Mouse (Mus musculus) hindbrain, embryonic 12.5 days (tissue): ENCODE measurements around the gene Pla2g4d. TPM values are rescaled to one million over a fixed set of nuclear protein-coding genes. Genes with fewer than 3 reads are reported as not detected.

Experiments
- ATAC-seq: fragments of 200-750 bp; cut with Nextera tagmentation; 2 replicates; pipeline ENCODE4 v1.8.0; 2017; ENCODE audit warnings: moderate TSS enrichment; ENCODE audit not compliant: low FRiP score
- H3K27ac ChIP-seq: fragments of 300-500 bp; sonication (generic); 2 replicates; pipeline ENCODE4 v1.5.1; 2016; ENCODE audit warnings: mild to moderate bottlenecking
- H3K27me3 ChIP-seq: fragments of 300-500 bp; sonication (generic); 2 replicates; pipeline ENCODE4 v1.6.1; 2016; ENCODE audit warnings: mild to moderate bottlenecking
- H3K36me3 ChIP-seq: fragments of 300-500 bp; sonication (generic); 2 replicates; pipeline ENCODE4 v1.6.1; 2016; ENCODE audit warnings: mild to moderate bottlenecking
- H3K4me1 ChIP-seq: fragments of 300-500 bp; sonication (generic); 2 replicates; pipeline ENCODE4 v1.6.1; 2016
- H3K4me2 ChIP-seq: fragments of 300-500 bp; sonication (generic); replicated peaks from 2 replicates; pipeline ENCODE4 v1.6.1; 2016; ENCODE audit warnings: mild to moderate bottlenecking
- H3K4me3 ChIP-seq: fragments of 300-500 bp; sonication (generic); 2 replicates; pipeline ENCODE4 v1.5.1; 2016; ENCODE audit warnings: mild to moderate bottlenecking
- H3K9ac ChIP-seq: fragments of 300-500 bp; sonication (generic); 2 replicates; pipeline ENCODE4 v1.6.1; 2016; ENCODE audit warnings: mild to moderate bottlenecking, moderate library complexity
- H3K9me3 ChIP-seq: fragments of 300-500 bp; sonication (generic); replicated peaks from 2 replicates; pipeline ENCODE4 v1.6.1; 2016; ENCODE audit warnings: mild to moderate bottlenecking
- WGBS: fragments of 180-500 bp; shearing (Covaris S2); methylation state at CpG from one replicate; pipeline ENCODE4 v1.1.7; 2016; 5-methylcytosine and 5-hydroxymethylcytosine counted together
- polyA plus RNA-seq: library from polyadenylated mRNA; unstranded; fragments of >200 nt; fragmentation: Nextera tagmentation; extraction: Ambion mirVana; gene quantifications from 2 replicates; pipeline ENCODE4 v1.2.1, GENCODE M21; 2016

Pla2g4d gene
- not detected in 2 replicates for polyA plus RNA-seq

- WGBS: 73% methylated on average over 5 of the region's 5 CpGs
- ATAC-seq: no peak
- Histone ChIP-seq H3K4me1 (no peaks in the 10 kb centered on the region; the same call in 1 of the 2 replicates), H3K27ac (no peak within 1 kb of the TSS), H3K4me2 (no peak within 1 kb of the TSS), H3K9me3 (no peaks in the 10 kb centered on the region), H3K4me3 (no peak within 1 kb of the TSS), H3K9ac (no peak within 1 kb of the TSS), H3K27me3 (no peaks in the 10 kb centered on the region), H3K36me3 (no peaks in the 10 kb centered on the region)
Observed at GRCm38 (mm10) chr2:120288995-120289394, at the start of gene Pla2g4d. Pla2g4d (minus strand) TSS chr2:120289197.

- Histone ChIP-seq H3K27me3 (no peaks in the 10 kb centered on the region), H3K9me3 (no peaks in the 10 kb centered on the region), H3K4me3 (no peak overlapping the region), H3K9ac (no peak overlapping the region), H3K27ac (no peak overlapping the region), H3K36me3 (peaks cover 79% of the 10 kb centered on the region), H3K4me2 (no peak overlapping the region), H3K4me1 (no peaks in the 10 kb centered on the region)
- 83% methylated on average over 2 of the region's 2 CpGs for WGBS
- no peak for ATAC-seq
Observed at GRCm38 (mm10) chr2:120337886-120338285, 48.9 kb upstream of the Pla2g4d start.

- 91% methylated on average over 4 of the region's 4 CpGs for WGBS
Observed at GRCm38 (mm10) chr2:120331575-120331974, 42.6 kb upstream of the Pla2g4d start.

GRCm38 (mm10) chr2:120315077-120315476 is 26.1 kb upstream of the Pla2g4d start:
- Histone ChIP-seq H3K9ac (no peak overlapping the region), H3K4me3 (no peak overlapping the region), H3K4me2 (no peak overlapping the region), H3K9me3 (no peaks in the 10 kb centered on the region), H3K27me3 (no peaks in the 10 kb centered on the region), H3K27ac (no peak overlapping the region), H3K4me1 (no peaks in the 10 kb centered on the region), H3K36me3 (peaks cover 38% of the 10 kb centered on the region)
- 77% methylated on average over 4 of the region's 4 CpGs for WGBS
- no peak for ATAC-seq

More at GRCm38 (mm10) chr2:120331575-120331974, 42.6 kb upstream of the Pla2g4d start:
- Histone ChIP-seq H3K36me3 (peaks cover 79% of the 10 kb centered on the region), H3K27ac (no peak overlapping the region), H3K4me1 (no peaks in the 10 kb centered on the region), H3K27me3 (no peaks in the 10 kb centered on the region), H3K4me3 (no peak overlapping the region), H3K4me2 (no peak overlapping the region), H3K9ac (no peak overlapping the region), H3K9me3 (no peaks in the 10 kb centered on the region)
- ATAC-seq: no peak

GRCm38 (mm10) chr2:120314487-120314886 is 25.5 kb upstream of the Pla2g4d start:
- WGBS: 88% methylated on average over 4 of the region's 4 CpGs

GRCm38 (mm10) chr2:120313976-120314375 is 25.0 kb upstream of the Pla2g4d start, which contains the start of gene Pla2g4f:
Pla2g4f (minus strand) TSS chr2:120314165.
- peaks cover 29% of the 10 kb centered on the region for H3K36me3 ChIP-seq
- no peak within 1 kb of the TSS for H3K27ac ChIP-seq
- 71% methylated on average over 3 of the region's 3 CpGs for WGBS

More at GRCm38 (mm10) chr2:120314487-120314886, 25.5 kb upstream of the Pla2g4d start:
- Histone ChIP-seq H3K36me3 (peaks cover 35% of the 10 kb centered on the region), H3K9ac (no peak overlapping the region), H3K4me1 (no peaks in the 10 kb centered on the region), H3K9me3 (no peaks in the 10 kb centered on the region), H3K27ac (no peak overlapping the region), H3K4me3 (no peak overlapping the region), H3K4me2 (no peak overlapping the region), H3K27me3 (no peaks in the 10 kb centered on the region)
- no peak for ATAC-seq

GRCm38 (mm10) chr2:120312276-120312825 is 23.4 kb upstream of the Pla2g4d start:
- Histone ChIP-seq H3K4me1 (no peaks in the 10 kb centered on the region), H3K9ac (no peak overlapping the region), H3K27ac (no peak overlapping the region), H3K4me2 (no peak overlapping the region), H3K9me3 (no peaks in the 10 kb centered on the region), H3K27me3 (no peaks in the 10 kb centered on the region), H3K36me3 (peaks cover 14% of the 10 kb centered on the region), H3K4me3 (no peak overlapping the region)
- 82% methylated on average over 7 of the region's 7 CpGs for WGBS
- no peak for ATAC-seq

More at GRCm38 (mm10) chr2:120313976-120314375, 25.0 kb upstream of the Pla2g4d start, which contains the start of gene Pla2g4f:
- Histone ChIP-seq H3K9me3 (no peaks in the 10 kb centered on the region), H3K27me3 (no peaks in the 10 kb centered on the region), H3K4me1 (no peaks in the 10 kb centered on the region), H3K9ac (no peak within 1 kb of the TSS), H3K4me3 (no peak within 1 kb of the TSS), H3K4me2 (no peak within 1 kb of the TSS)
- no peak for ATAC-seq

- no peaks in the 10 kb centered on the region for H3K36me3 ChIP-seq
- H3K27ac ChIP-seq: no peak overlapping the region
- WGBS: 33% methylated on average over 3 of the region's 3 CpGs
- ATAC-seq: no peak
- H3K27me3 ChIP-seq: no peaks in the 10 kb centered on the region
- no peak overlapping the region for H3K4me2 ChIP-seq
- no peak overlapping the region for H3K9ac ChIP-seq
- H3K9me3 ChIP-seq: no peaks in the 10 kb centered on the region
- H3K4me1 ChIP-seq: no peaks in the 10 kb centered on the region
- no peak overlapping the region for H3K4me3 ChIP-seq
Observed at GRCm38 (mm10) chr2:120304113-120304512, 15.1 kb upstream of the Pla2g4d start.

GRCm38 (mm10) chr2:120301076-120301475 is 12.1 kb upstream of the Pla2g4d start:
- Histone ChIP-seq H3K36me3 (no peaks in the 10 kb centered on the region), H3K4me3 (no peak overlapping the region), H3K9ac (no peak overlapping the region), H3K27ac (no peak overlapping the region), H3K4me2 (no peak overlapping the region), H3K4me1 (no peaks in the 10 kb centered on the region), H3K27me3 (no peaks in the 10 kb centered on the region), H3K9me3 (no peaks in the 10 kb centered on the region)
- 91% methylated on average over 6 of the region's 6 CpGs for WGBS
- ATAC-seq: no peak

- no peaks in the 10 kb centered on the region for H3K27me3 ChIP-seq
- H3K27ac ChIP-seq: no peak overlapping the region
- no peaks in the 10 kb centered on the region for H3K9me3 ChIP-seq
- WGBS: 87% methylated on average over 4 of the region's 4 CpGs
- no peak overlapping the region for H3K4me2 ChIP-seq
- ATAC-seq: no peak
- no peaks in the 10 kb centered on the region for H3K4me1 ChIP-seq
- no peak overlapping the region for H3K9ac ChIP-seq
- no peak overlapping the region for H3K4me3 ChIP-seq
- H3K36me3 ChIP-seq: no peaks in the 10 kb centered on the region
Observed at GRCm38 (mm10) chr2:120299866-120300265, 10.9 kb upstream of the Pla2g4d start.

- Histone ChIP-seq H3K4me1 (no peaks in the 10 kb centered on the region), H3K27me3 (no peaks in the 10 kb centered on the region), H3K36me3 (no peaks in the 10 kb centered on the region), H3K4me3 (no peak overlapping the region), H3K4me2 (no peak overlapping the region), H3K27ac (no peak overlapping the region), H3K9ac (no peak overlapping the region), H3K9me3 (no peaks in the 10 kb centered on the region)
- WGBS: 6% methylated on average over 2 of the region's 2 CpGs
- ATAC-seq: no peak
Observed at GRCm38 (mm10) chr2:120296160-120296559, 7.2 kb upstream of the Pla2g4d start.

- Histone ChIP-seq H3K9ac (no peak overlapping the region), H3K36me3 (no peaks in the 10 kb centered on the region), H3K9me3 (no peaks in the 10 kb centered on the region), H3K4me1 (no peaks in the 10 kb centered on the region), H3K27ac (no peak overlapping the region), H3K27me3 (no peaks in the 10 kb centered on the region), H3K4me2 (no peak overlapping the region), H3K4me3 (no peak overlapping the region)
- 85% methylated on average over 8 of the region's 9 CpGs for WGBS
- ATAC-seq: no peak
Observed at GRCm38 (mm10) chr2:120291471-120292078, 2.6 kb upstream of the Pla2g4d start.

GRCm38 (mm10) chr2:120288401-120288800 is 596 bp downstream of the Pla2g4d start:
- Histone ChIP-seq H3K27me3 (no peaks in the 10 kb centered on the region), H3K9me3 (no peaks in the 10 kb centered on the region), H3K4me3 (no peak overlapping the region), H3K36me3 (no peaks in the 10 kb centered on the region), H3K27ac (no peak overlapping the region), H3K4me2 (no peak overlapping the region), H3K9ac (no peak overlapping the region), H3K4me1 (no peaks in the 10 kb centered on the region; the same call in 1 of the 2 replicates)
- no peak for ATAC-seq
- 85% methylated on average over 3 of the region's 3 CpGs for WGBS
